Mouse (Mus musculus) stomach, embryonic 16.5 days (tissue): ENCODE data around the gene Cdc42bpg. TPM values are rescaled to one million over a fixed set of nuclear protein-coding genes. Genes with fewer than 3 reads are reported as not detected.

Source experiments
- ATAC-seq: fragments of 200-750 bp; cut with Nextera tagmentation; 2 replicates; pipeline ENCODE4 v1.8.0; 2017; ENCODE audit warnings: moderate number of reproducible peaks, moderate TSS enrichment; ENCODE audit not compliant: insufficient read depth, low FRiP score
- H3K27ac ChIP-seq: fragments of 300-500 bp; sonication (generic); 2 replicates; pipeline ENCODE4 v1.5.1; 2014; ENCODE audit warnings: low read length
- H3K27me3 ChIP-seq: fragments of 300-500 bp; sonication (generic); 2 replicates; pipeline ENCODE4 v1.6.1; 2014; ENCODE audit warnings: low read length, control low read depth, mixed read lengths; ENCODE audit not compliant: control insufficient read depth, insufficient read depth
- H3K36me3 ChIP-seq: fragments of 300-500 bp; sonication (generic); 2 replicates; pipeline ENCODE4 v1.6.1; 2014; ENCODE audit warnings: low read length; ENCODE audit not compliant: control insufficient read depth, insufficient read depth
- H3K4me1 ChIP-seq: fragments of 300-500 bp; sonication (generic); 2 replicates; pipeline ENCODE4 v1.6.1; 2014; ENCODE audit warnings: low read length, control low read depth, mixed read lengths; ENCODE audit not compliant: control insufficient read depth, insufficient read depth
- H3K4me2 ChIP-seq: fragments of 300-500 bp; sonication (generic); 2 replicates; pipeline ENCODE4 v1.6.1; 2014; ENCODE audit warnings: low read depth, low read length, mixed read lengths
- H3K4me3 ChIP-seq: fragments of 300-500 bp; sonication (generic); replicated peaks from 2 replicates; pipeline ENCODE4 v1.5.1; 2014; ENCODE audit warnings: mild to moderate bottlenecking, low read length
- H3K9ac ChIP-seq: fragments of 300-500 bp; sonication (generic); 2 replicates; pipeline ENCODE4 v1.6.1; 2014; ENCODE audit warnings: low read length
- H3K9me3 ChIP-seq: fragments of 300-500 bp; sonication (generic); replicated peaks from 2 replicates; pipeline ENCODE4 v1.6.1; 2016; ENCODE audit warnings: low read length, control low read depth; ENCODE audit not compliant: control insufficient read depth
- WGBS: fragments of 180-500 bp; shearing (Covaris S2); extraction: QIAGEN DNeasy Blood & Tissue Kit; methylation state at CpG from one replicate; pipeline ENCODE4 v1.1.7; 2014; 5-methylcytosine and 5-hydroxymethylcytosine counted together
- polyA plus RNA-seq: library from polyadenylated mRNA; unstranded; fragments of >200 nt; fragmentation: Nextera tagmentation; extraction: Ambion mirVana; gene quantifications from 2 replicates; pipeline ENCODE4 v1.2.1, GENCODE M21; 2015

The Cdc42bpg gene
- polyA plus RNA-seq, 1 experiment from 2014 or later, result 1.9 TPM

DNA sequence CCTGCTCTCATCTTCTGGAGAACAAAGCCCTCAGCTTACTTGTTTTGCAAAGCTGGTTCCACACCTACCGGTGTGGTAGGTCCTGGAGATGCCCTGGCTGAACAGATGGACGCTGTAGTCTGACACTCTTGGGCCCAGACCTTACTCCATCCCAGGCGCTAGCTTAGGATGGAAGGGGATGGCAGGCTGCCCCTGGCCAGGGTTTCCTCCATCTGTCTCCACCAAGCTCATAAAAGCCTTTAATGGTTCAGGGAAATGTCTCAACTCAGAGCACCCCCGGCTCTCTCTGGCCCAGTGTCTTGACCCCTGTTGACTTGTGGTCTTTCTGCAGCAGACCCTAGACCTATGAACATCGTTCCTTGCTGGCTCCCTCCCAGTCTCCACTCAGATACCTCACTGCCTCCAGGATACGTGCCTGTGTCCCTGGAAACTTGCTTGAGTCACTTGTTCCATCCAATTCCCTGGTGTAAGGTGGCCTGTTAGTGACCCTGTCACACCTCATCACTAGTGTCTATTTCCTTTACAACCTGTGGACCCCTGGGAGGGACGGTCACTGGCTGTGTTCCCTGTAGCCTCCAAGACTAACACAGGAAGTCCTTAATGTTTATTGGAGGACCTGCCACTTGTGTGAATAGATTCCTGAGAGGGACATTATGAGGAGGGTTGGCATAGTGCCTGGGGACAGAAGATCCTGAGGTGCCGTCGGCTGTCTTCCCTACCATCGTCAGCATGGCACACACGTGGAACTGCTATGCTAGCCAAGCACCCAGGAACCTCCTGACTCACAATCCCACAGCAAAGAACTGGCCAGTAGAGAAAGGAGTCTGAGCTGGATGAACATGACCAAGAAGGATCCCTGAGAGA lies 38.7 kb upstream of the Cdc42bpg start:
- WGBS, result 61% methylated on average over 11 of the region's 11 CpGs
- Histone ChIP-seq H3K9me3 (no peaks in the 10 kb centered on the region), H3K9ac (peak overlapping the region; percentile 4; the same call in 1 of the 2 replicates), H3K27ac (no peak overlapping the region), H3K4me2 (no peak overlapping the region), H3K36me3 (no peaks in the 10 kb centered on the region), H3K4me1 (peaks cover 3% of the 10 kb centered on the region; the same call in 1 of the 2 replicates), H3K4me3 (no peak overlapping the region), H3K27me3 (no peaks in the 10 kb centered on the region)
- ATAC-seq, result no peak

DNA sequence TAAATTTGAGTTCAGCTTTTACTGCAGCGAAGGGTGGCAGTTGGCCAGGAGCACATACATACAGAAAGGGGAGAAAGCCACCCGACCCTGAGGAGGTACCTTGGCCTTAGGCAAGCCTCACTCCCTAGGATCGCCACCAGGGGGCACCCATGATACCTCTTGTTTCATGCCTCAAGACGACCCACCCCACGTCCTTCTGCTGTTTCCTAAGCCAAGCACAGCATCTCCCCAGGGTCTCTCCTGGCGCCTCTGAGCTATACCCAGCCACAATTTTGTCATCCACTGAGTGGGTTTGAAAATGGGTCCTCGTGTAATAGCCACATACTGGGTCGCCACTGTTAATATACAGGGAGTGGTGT lies 38.1 kb upstream of the Cdc42bpg start:
- Histone ChIP-seq H3K9ac (no peak overlapping the region), H3K4me3 (no peak overlapping the region), H3K4me1 (peaks cover 3% of the 10 kb centered on the region; the same call in 1 of the 2 replicates), H3K27ac (no peak overlapping the region), H3K27me3 (no peaks in the 10 kb centered on the region), H3K4me2 (no peak overlapping the region), H3K9me3 (no peaks in the 10 kb centered on the region), H3K36me3 (no peaks in the 10 kb centered on the region)
- WGBS, result 11% methylated on average over 8 of the region's 8 CpGs
- peak; percentile 46; the same call in 1 of the 2 replicates for ATAC-seq

DNA sequence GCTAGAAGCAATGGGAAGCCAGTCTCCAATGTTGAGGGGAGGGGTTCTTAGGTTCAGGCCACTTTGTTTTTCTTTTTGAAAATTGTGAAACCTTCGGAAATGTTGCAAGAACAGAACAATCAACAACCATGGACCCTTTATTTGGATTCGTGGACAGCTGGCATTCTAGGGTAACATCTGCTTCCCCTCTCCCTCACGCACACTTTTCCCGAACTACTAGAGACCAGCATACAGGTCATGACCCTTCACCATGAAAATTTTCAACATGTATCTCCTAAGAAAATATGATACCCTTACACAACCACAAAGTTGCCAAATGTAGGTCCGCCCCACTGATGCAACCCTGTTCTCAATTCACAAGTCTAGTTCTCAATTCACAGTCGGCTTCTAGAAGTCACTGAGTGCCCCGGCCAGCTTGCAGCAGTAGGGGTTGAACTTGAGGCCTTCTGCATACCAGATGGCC lies 37.6 kb upstream of the Cdc42bpg start:
- Histone ChIP-seq H3K9ac (no peak overlapping the region), H3K9me3 (no peaks in the 10 kb centered on the region), H3K4me3 (no peak overlapping the region), H3K4me1 (peaks cover 3% of the 10 kb centered on the region; the same call in 1 of the 2 replicates), H3K27me3 (no peaks in the 10 kb centered on the region), H3K36me3 (no peaks in the 10 kb centered on the region), H3K4me2 (no peak overlapping the region), H3K27ac (no peak overlapping the region)
- 81% methylated on average over 7 of the region's 7 CpGs for WGBS
- ATAC-seq, result no peak

DNA sequence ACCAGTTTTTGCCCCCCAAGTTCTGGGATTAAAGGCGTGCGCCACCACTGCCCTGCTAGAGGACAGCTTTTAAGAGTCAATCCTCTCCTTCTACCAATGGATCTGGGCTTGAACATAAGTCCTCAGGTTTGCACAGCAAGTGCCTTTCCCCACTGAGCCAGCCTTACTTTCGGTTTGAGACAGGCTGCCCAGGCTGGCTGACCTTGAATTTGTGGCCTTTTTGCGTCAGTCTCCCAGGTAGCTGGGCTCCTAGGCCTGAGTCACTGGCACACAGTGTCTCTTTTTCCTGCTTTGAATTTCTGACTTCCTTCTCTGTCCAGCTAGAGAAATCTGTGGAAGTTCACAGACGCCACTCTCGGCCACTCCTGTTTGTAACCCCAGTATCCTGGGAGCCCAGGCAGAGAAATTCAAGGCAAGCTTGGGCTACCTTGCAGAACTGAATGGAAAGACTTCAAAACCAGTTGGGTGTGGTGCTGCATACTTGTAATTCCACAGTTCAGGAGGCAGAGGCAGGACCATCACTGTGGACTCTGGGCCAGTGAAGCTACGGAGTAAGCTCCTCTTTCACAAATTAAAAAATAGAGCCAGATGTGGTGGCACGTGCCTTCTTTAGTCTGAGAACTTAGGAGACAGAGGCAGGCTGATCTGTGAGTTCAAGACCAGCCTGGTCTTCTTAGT lies 36.3 kb upstream of the Cdc42bpg start:
- no peaks in the 10 kb centered on the region for H3K9me3 ChIP-seq
- no peaks in the 10 kb centered on the region for H3K27me3 ChIP-seq
- no peak overlapping the region for H3K4me2 ChIP-seq
- no peak for ATAC-seq
- H3K4me3 ChIP-seq, result no peak overlapping the region
- H3K9ac ChIP-seq, result no peak overlapping the region
- peaks cover 6% of the 10 kb centered on the region; the same call in 1 of the 2 replicates for H3K4me1 ChIP-seq
- 84% methylated on average over 8 of the region's 8 CpGs for WGBS
- H3K36me3 ChIP-seq, result no peaks in the 10 kb centered on the region
- 0 out of 2 replicates have a peak overlapping the region, but pooled peaks have one; percentile 15 for H3K27ac ChIP-seq

DNA sequence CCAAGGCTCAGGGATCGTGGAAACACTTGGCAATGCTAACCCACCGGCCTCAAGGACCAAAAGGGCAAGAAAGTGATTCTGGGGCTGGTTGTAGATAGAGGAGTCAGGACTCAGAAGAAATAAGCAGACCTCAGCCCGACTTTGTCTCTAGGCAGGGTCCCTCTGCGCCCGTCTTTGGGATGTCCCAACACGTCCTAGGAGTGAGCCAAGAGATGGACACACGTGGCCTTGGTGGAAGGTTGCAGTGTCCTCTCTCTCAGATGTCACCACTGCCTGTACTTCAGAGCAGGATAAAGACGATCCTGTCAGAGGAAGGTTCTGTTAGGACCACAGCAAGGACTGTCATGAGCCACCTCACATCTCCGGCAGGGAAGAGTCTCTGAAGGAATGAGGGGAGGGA lies 35.6 kb upstream of the Cdc42bpg start:
- Histone ChIP-seq H3K4me1 (peaks cover 11% of the 10 kb centered on the region; the same call in 1 of the 2 replicates), H3K4me2 (no peak overlapping the region), H3K27me3 (no peaks in the 10 kb centered on the region), H3K4me3 (no peak overlapping the region), H3K9ac (peak overlapping the region; percentile 44; the same call in 1 of the 2 replicates), H3K9me3 (no peaks in the 10 kb centered on the region), H3K36me3 (no peaks in the 10 kb centered on the region), H3K27ac (no peak overlapping the region)
- 52% methylated on average over 9 of the region's 9 CpGs for WGBS
- no peak for ATAC-seq

DNA sequence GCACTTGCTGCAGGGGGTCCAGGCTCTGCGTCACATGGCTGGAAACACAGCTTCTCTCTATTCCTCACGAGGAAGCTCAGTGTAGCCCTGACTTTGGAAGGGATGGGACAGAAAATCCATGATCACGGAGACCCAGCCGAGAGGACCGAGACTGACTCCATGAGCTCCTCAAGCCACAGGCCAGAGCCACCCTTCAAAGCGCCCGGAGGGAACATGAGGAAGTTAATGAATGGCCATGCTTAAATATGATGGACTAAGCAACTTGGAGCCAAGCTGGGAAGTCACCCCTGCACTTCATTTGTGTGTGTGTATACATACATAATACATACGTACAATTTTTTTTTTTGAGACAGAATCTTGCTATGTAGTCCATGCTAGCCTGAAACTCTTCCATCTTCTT lies 35.0 kb upstream of the Cdc42bpg start:
- H3K4me1 ChIP-seq, result peaks cover 15% of the 10 kb centered on the region; the same call in 1 of the 2 replicates
- H3K36me3 ChIP-seq, result no peaks in the 10 kb centered on the region
- H3K27me3 ChIP-seq, result no peaks in the 10 kb centered on the region
- ATAC-seq, result no peak
- H3K27ac ChIP-seq, result no peak overlapping the region
- no peaks in the 10 kb centered on the region for H3K9me3 ChIP-seq
- H3K4me2 ChIP-seq, result no peak overlapping the region
- peak overlapping the region; percentile 44 for H3K9ac ChIP-seq
- WGBS, result 36% methylated on average over 8 of the region's 8 CpGs
- no peak overlapping the region for H3K4me3 ChIP-seq

DNA sequence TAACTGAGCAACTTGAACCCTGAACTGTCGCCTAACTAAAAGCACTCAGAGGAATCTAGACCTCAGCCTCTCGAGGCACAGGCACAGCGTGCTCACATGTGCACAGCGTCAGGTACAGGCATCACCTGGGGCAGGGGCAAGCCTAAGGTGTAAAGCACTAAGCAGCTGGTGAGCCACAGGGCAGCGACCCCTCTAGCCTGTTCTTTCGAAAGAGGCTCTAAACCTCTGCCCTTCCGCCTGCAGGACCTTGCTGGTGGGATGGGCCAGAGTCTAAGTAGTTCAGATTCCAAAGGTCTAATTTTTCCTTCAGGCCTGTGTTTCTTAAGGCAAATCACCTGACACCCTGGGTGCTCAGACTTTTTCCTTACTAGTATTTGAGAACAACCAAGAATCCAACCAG lies 34.2 kb upstream of the Cdc42bpg start:
- Histone ChIP-seq H3K36me3 (no peaks in the 10 kb centered on the region), H3K9me3 (no peaks in the 10 kb centered on the region), H3K9ac (peak overlapping the region; percentile 14; the same call in 1 of the 2 replicates), H3K4me1 (peaks cover 15% of the 10 kb centered on the region; the same call in 1 of the 2 replicates), H3K27ac (no peak overlapping the region), H3K4me3 (no peak overlapping the region), H3K27me3 (no peaks in the 10 kb centered on the region), H3K4me2 (no peak overlapping the region)
- WGBS, result 66% methylated on average over 7 of the region's 7 CpGs
- ATAC-seq, result no peak

DNA sequence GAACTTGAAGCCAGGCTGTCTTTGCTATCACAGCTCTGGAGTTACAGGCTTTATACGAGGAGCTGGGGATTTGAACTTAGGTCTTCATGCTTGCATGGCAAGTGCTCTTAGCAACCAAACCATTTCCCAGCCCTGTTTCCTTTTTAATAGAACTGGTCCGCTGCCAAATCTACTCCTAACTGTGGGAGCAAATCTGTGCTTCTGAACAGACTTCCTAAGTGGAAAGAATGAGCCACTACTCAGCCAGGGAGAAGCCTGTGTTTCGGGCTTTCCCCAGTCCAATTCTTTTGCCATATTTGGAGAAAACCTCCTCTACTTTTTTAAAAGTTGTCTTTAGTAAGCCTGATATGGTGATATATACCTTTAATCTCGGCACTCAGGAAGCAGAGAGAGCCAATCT lies 33.5 kb upstream of the Cdc42bpg start:
- Histone ChIP-seq H3K36me3 (no peaks in the 10 kb centered on the region), H3K27ac (no peak overlapping the region)
- WGBS, result 71% methylated on average over 4 of the region's 4 CpGs

DNA sequence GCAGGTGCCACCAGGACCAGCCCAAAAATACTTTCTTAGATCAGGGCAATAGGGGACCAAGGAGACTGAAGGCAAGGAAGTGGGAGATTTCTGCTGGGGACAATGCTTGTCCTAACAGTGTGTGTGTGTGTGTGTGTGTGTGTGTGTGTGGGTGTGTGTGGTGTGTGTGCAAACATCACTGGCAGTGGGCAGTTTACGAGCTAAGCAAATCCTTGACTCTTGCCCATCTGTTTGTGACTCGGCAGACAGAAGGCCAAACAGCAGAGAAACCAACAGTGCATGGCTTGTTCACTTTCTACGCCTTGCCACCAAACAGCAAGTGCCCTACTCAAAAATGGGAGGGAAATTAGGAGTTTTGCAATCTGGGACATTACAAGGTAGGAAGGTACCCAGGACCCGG lies 32.7 kb upstream of the Cdc42bpg start:
- H3K36me3 ChIP-seq, result no peaks in the 10 kb centered on the region
- no peak overlapping the region for H3K4me2 ChIP-seq
- no peak overlapping the region for H3K9ac ChIP-seq
- H3K4me1 ChIP-seq, result peaks cover 25% of the 10 kb centered on the region
- no peaks in the 10 kb centered on the region for H3K27me3 ChIP-seq
- 72% methylated on average over 4 of the region's 4 CpGs for WGBS
- no peak overlapping the region for H3K4me3 ChIP-seq
- ATAC-seq, result no peak
- H3K9me3 ChIP-seq, result no peaks in the 10 kb centered on the region
- no peak overlapping the region for H3K27ac ChIP-seq

More for the DNA sequence above, 33.5 kb upstream of the Cdc42bpg start:
- no peak overlapping the region for H3K4me2 ChIP-seq
- H3K9me3 ChIP-seq, result no peaks in the 10 kb centered on the region
- H3K4me3 ChIP-seq, result no peak overlapping the region
- peaks cover 18% of the 10 kb centered on the region; the same call in 1 of the 2 replicates for H3K4me1 ChIP-seq
- no peak for ATAC-seq
- H3K9ac ChIP-seq, result no peak overlapping the region
- H3K27me3 ChIP-seq, result no peaks in the 10 kb centered on the region
